Mouse (Mus musculus): ENCODE results near the gene Tbc1d20. TPM values are rescaled to one million over a fixed set of nuclear protein-coding genes. Genes with fewer than 3 reads are reported as not detected.
"Not testable (repeated sequence)": the region's sequence is repeated elsewhere in the genome, so short reads cannot be mapped to it uniquely, and the experiment has no call there.

Gene Tbc1d20
- polyA plus RNA-seq (2016; fragmentation: Nextera tagmentation; extraction: Ambion mirVana): 30.8 and 32.0 TPM in 2 replicates

DNA sequence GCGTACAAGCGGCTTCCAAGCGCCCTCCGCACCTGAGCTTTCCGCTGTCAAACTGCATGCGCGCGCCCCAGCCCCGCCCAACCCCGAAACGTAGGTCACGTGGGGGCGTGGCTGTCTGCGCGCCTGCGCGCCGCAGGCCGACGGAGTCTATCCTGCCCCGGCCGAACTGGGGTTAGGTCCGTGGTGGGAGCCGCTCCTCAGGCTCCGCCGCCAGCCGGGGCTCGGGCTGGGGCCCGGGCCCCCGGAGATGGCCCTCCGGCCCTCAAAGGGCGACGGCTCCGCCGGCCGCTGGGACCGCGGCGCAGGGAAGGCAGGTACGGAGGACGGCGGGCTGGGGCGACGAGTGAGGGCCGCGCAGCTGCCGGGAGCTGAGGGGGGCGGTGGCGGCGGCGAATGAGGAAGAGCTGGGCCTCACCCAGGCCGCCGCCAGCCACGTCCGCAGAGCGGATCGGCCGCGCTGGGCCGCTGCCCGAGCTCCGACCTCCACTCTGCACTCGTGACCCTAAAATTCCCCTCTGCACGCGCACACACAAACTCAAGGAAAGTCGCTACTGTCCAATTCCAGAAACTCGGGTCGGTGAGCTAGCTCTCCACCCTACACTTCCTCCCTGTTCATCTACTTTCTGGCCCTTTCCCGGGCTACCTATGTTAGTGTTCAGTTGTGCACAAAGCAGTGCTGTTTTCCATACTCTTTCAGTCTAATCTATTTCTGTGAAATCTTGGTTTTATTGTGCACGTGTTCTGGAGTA, at the start of gene Tbc1d20:
Gene Tbc1d20 (plus strand): TSS at position 102 of the 749 bp plus-strand sequence.
- WGBS: under 1% methylated on average over 70 of the region's 70 CpGs
- Histone ChIP-seq H3K36me3 (replicated peaks) (no peaks in the 10 kb centered on the region; the same call in 1 of the 2 replicates), H3K27me3 (replicated peaks; ENCODE audit: low read depth, poor library complexity, severe bottlenecking) (no peaks in the 10 kb centered on the region), H3K4me1 (peaks cover 23% of the 10 kb centered on the region), H3K27ac (replicated peaks) (peak within 1 kb of the TSS; percentile 95), H3K9me3 (no peaks in the 10 kb centered on the region), H3K4me3 (peak within 1 kb of the TSS; percentile 98)
- DNase-seq (ENCODE audit: low spot score): peak; percentile 95

DNA sequence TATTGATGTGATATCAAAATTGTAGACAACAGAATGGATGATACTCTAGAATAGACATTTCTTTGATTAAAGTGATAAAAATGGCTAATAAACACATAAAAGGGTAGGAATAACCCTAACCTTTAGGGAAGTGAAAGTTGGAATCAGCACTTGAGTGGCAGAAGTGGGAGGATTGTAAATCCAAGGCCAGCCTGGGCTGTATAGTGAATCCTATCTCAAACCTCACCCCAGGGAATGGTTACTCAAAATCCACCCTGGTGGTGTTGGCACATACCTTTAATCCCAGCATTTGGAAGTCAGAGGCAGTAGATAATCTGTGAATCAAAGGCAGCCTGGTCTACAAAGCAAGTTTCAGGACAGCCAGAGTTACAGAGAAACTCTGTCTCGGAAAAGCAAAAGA, 46.4 kb upstream of the Tbc1d20 start:
- no peak for DNase-seq (ENCODE audit: low spot score)
- Histone ChIP-seq H3K27me3 (replicated peaks; ENCODE audit: low read depth, poor library complexity, severe bottlenecking) (no peaks in the 10 kb centered on the region), H3K4me1 (no peaks in the 10 kb centered on the region), H3K9me3 (peaks cover 2% of the 10 kb centered on the region; the same call in 1 of the 2 replicates), H3K27ac (replicated peaks) (no peak overlapping the region), H3K36me3 (replicated peaks) (peaks cover 40% of the 10 kb centered on the region), H3K4me3 (no peak overlapping the region)
- 86% methylated on average over 1 of the region's 1 CpGs for WGBS

- Histone ChIP-seq H3K36me3 (replicated peaks) (peaks cover 51% of the 10 kb centered on the region), H3K27me3 (replicated peaks; ENCODE audit: low read depth, poor library complexity, severe bottlenecking) (no peaks in the 10 kb centered on the region), H3K9me3 (no peaks in the 10 kb centered on the region), H3K4me3 (no peak overlapping the region), H3K27ac (replicated peaks) (no peak overlapping the region), H3K4me1 (no peaks in the 10 kb centered on the region)
- DNase-seq (ENCODE audit: low spot score): no peak
- WGBS: 77% methylated on average over 4 of the region's 4 CpGs
These were observed 43.1 kb upstream of the Tbc1d20 start for GRCm38 (mm10) chr2:152250511-152250910.

DNA sequence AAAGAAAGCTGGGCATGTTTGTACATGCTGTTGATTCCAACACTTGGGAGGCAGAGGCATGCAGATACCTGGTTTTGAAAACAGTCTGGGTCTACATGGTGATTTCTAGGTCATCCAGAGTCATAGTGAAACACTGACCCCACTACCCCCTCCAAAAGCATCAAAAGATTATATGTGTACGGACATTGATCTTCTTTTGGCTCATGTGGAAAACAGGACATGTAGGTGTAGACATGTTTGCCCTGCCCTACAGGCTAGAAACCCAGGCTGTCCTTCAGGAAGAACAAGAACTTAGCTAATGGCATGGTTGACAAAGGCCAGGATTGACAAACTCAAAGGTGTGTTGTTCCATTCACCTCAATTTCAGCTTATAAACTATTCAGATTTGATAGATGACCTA, 33.9 kb upstream of the Tbc1d20 start:
- H3K27me3 ChIP-seq (replicated peaks; ENCODE audit: low read depth, poor library complexity, severe bottlenecking): no peaks in the 10 kb centered on the region
- WGBS: 85% methylated on average over 1 of the region's 1 CpGs
- peaks cover 85% of the 10 kb centered on the region for H3K36me3 ChIP-seq (replicated peaks)
- no peaks in the 10 kb centered on the region for H3K4me1 ChIP-seq
- H3K4me3 ChIP-seq: no peak overlapping the region
- no peak overlapping the region for H3K27ac ChIP-seq (replicated peaks)
- H3K9me3 ChIP-seq: no peaks in the 10 kb centered on the region
- DNase-seq (ENCODE audit: low spot score): no peak

GRCm38 (mm10) chr2:152273639-152274038, 20.0 kb upstream of the Tbc1d20 start:
- WGBS: 85% methylated on average over 2 of the region's 2 CpGs
- no peaks in the 10 kb centered on the region for H3K27me3 ChIP-seq (replicated peaks; ENCODE audit: low read depth, poor library complexity, severe bottlenecking)
- H3K4me3 ChIP-seq: no peak overlapping the region
- H3K27ac ChIP-seq (replicated peaks): no peak overlapping the region
- DNase-seq (ENCODE audit: low spot score): no peak
- no peaks in the 10 kb centered on the region for H3K9me3 ChIP-seq
- peaks cover 90% of the 10 kb centered on the region for H3K36me3 ChIP-seq (replicated peaks)
- H3K4me1 ChIP-seq: no peaks in the 10 kb centered on the region

DNA sequence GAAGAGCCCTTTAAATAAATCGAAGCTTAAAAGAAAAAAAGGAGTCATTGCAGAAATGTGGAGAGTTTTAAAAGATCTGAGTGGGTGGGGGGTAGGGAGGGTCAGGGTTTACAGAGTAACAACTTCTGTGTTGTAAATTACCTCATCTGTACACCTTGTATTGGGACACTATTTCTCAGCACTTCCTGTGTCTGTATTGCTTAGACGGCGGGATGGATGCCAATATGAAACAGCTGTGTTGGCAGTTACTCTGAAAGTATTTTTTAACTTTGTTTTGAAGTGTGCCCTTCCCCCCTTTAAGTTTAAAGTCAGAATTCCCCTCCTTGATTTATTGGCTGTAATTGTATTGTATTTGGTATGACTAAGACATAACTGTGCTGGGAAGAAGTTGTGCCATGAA, 12.2 kb upstream of the Tbc1d20 start:
- Histone ChIP-seq H3K4me3 (no peak overlapping the region), H3K27ac (replicated peaks) (no peak overlapping the region), H3K4me1 (no peaks in the 10 kb centered on the region), H3K27me3 (replicated peaks; ENCODE audit: low read depth, poor library complexity, severe bottlenecking) (no peaks in the 10 kb centered on the region), H3K36me3 (replicated peaks) (peaks cover 88% of the 10 kb centered on the region), H3K9me3 (no peaks in the 10 kb centered on the region)
- 91% methylated on average over 3 of the region's 3 CpGs for WGBS
- DNase-seq (ENCODE audit: low spot score): no peak

GRCm38 (mm10) chr2:152287560-152287959, 6.1 kb upstream of the Tbc1d20 start:
- peaks cover 60% of the 10 kb centered on the region for H3K36me3 ChIP-seq (replicated peaks)

GRCm38 (mm10) chr2:152288046-152288445, 5.6 kb upstream of the Tbc1d20 start:
- no peak for DNase-seq (ENCODE audit: low spot score)
- Histone ChIP-seq H3K27ac (replicated peaks) (no peak overlapping the region), H3K4me3 (no peak overlapping the region), H3K4me1 (peaks cover 1% of the 10 kb centered on the region; the same call in 1 of the 2 replicates), H3K36me3 (replicated peaks) (peaks cover 56% of the 10 kb centered on the region), H3K9me3 (no peaks in the 10 kb centered on the region), H3K27me3 (replicated peaks; ENCODE audit: low read depth, poor library complexity, severe bottlenecking) (no peaks in the 10 kb centered on the region)
- WGBS: 82% methylated on average over 8 of the region's 8 CpGs

More at GRCm38 (mm10) chr2:152287560-152287959, 6.1 kb upstream of the Tbc1d20 start:
- Histone ChIP-seq H3K9me3 (no peaks in the 10 kb centered on the region), H3K4me3 (no peak overlapping the region), H3K27me3 (replicated peaks; ENCODE audit: low read depth, poor library complexity, severe bottlenecking) (no peaks in the 10 kb centered on the region), H3K27ac (replicated peaks) (no peak overlapping the region), H3K4me1 (no peaks in the 10 kb centered on the region)
- DNase-seq (ENCODE audit: low spot score): no peak
- WGBS: 91% methylated on average over 5 of the region's 5 CpGs

- H3K36me3 ChIP-seq (replicated peaks): peaks cover 40% of the 10 kb centered on the region
- 88% methylated on average over 2 of the region's 2 CpGs for WGBS
- not testable (repeated sequence) for H3K27ac ChIP-seq (replicated peaks); H3K4me3 ChIP-seq; DNase-seq (ENCODE audit: low spot score); H3K4me1 ChIP-seq; H3K27me3 ChIP-seq (replicated peaks; ENCODE audit: low read depth, poor library complexity, severe bottlenecking); H3K9me3 ChIP-seq
These were observed 4.0 kb upstream of the Tbc1d20 start for GRCm38 (mm10) chr2:152289623-152290022.

DNA sequence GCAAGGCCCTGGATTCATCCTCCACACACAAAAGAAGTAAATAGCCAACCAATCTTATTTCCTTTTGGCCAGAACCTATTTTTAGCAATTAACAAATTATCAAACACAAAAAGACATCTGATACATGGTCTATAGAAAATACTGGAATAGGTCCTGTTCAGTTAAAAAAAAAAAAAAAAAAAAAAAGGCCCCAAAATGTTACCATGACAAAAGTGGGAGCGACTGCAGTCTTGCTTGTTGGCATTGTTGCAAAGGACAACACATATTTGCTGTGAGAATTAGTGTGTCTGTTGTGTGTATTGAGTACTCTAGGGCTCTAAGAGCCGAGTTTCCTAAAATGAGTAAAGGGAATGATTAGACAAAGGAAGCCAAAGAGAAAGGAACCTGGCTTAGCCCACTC, 1.2 kb upstream of the Tbc1d20 start:
- peaks cover 23% of the 10 kb centered on the region for H3K4me1 ChIP-seq
- peaks cover 12% of the 10 kb centered on the region for H3K36me3 ChIP-seq (replicated peaks)
- no peak for DNase-seq (ENCODE audit: low spot score)
- no peak overlapping the region for H3K4me3 ChIP-seq
- no peaks in the 10 kb centered on the region for H3K9me3 ChIP-seq
- H3K27ac ChIP-seq (replicated peaks): no peak overlapping the region
- 66% methylated on average over 2 of the region's 2 CpGs for WGBS
- no peaks in the 10 kb centered on the region for H3K27me3 ChIP-seq (replicated peaks; ENCODE audit: low read depth, poor library complexity, severe bottlenecking)

- Histone ChIP-seq H3K36me3 (replicated peaks) (peaks cover 6% of the 10 kb centered on the region), H3K9me3 (no peaks in the 10 kb centered on the region), H3K27me3 (replicated peaks; ENCODE audit: low read depth, poor library complexity, severe bottlenecking) (no peaks in the 10 kb centered on the region), H3K4me3 (peak overlapping the region; percentile 98), H3K4me1 (peaks cover 23% of the 10 kb centered on the region), H3K27ac (replicated peaks) (no peak overlapping the region)
- DNase-seq (ENCODE audit: low spot score): no peak
- WGBS: under 1% methylated on average over 15 of the region's 15 CpGs
These were observed 375 bp upstream of the Tbc1d20 start for GRCm38 (mm10) chr2:152293179-152293726.

GRCm38 (mm10) chr2:152294541-152294940, 913 bp downstream of the Tbc1d20 start:
- Histone ChIP-seq H3K4me1 (peaks cover 23% of the 10 kb centered on the region), H3K27ac (replicated peaks) (peak overlapping the region; percentile 95; the same call in 1 of the 2 replicates), H3K36me3 (replicated peaks) (no peaks in the 10 kb centered on the region; the same call in 1 of the 2 replicates), H3K9me3 (no peaks in the 10 kb centered on the region), H3K4me3 (peak overlapping the region; percentile 98), H3K27me3 (replicated peaks; ENCODE audit: low read depth, poor library complexity, severe bottlenecking) (no peaks in the 10 kb centered on the region)
- no peak for DNase-seq (ENCODE audit: low spot score)
- 45% methylated on average over 5 of the region's 5 CpGs for WGBS

DNA sequence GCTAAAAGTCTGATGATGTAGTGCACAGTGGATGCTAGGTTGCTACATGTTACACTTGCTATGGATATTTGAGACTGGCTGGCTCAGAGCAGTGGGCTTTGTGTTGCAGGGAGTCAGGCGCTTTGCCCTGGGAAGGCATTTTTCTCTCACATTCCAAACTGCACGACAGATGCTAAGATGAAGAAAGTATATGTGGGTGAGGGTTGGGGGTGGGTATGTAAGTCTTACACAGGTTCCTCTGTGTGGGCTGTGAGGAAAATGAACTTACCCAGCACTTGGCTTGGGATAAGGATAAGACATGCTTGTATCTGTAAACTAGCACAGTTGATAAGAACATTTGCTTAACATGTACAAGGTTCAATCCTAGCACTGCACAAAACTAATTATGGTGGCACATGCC, 9.2 kb downstream of the Tbc1d20 start:
- 83% methylated on average over 2 of the region's 2 CpGs for WGBS
- Histone ChIP-seq H3K9me3 (no peaks in the 10 kb centered on the region), H3K36me3 (replicated peaks) (peaks cover 64% of the 10 kb centered on the region), H3K4me3 (no peak overlapping the region), H3K27me3 (replicated peaks; ENCODE audit: low read depth, poor library complexity, severe bottlenecking) (no peaks in the 10 kb centered on the region), H3K27ac (replicated peaks) (no peak overlapping the region), H3K4me1 (peaks cover 11% of the 10 kb centered on the region)
- no peak for DNase-seq (ENCODE audit: low spot score)
